Mouse (Mus musculus) liver, adult 2 months (tissue): ENCODE results near the gene Tns4.

Source experiments
- CTCF ChIP-seq: fragments of 200-500 bp; IDR thresholded peaks from 2 replicates; pipeline ENCODE4 v1.5.1; 2011; ENCODE audit warnings: low read depth, low read length, control low read depth
- POLR2A ChIP-seq: fragments of 200-500 bp; IDR thresholded peaks from 2 replicates; pipeline ENCODE4 v1.6.1; 2011; ENCODE audit warnings: low read length, control low read depth; ENCODE audit not compliant: insufficient read depth; ENCODE audit errors: extremely low read depth

DNA sequence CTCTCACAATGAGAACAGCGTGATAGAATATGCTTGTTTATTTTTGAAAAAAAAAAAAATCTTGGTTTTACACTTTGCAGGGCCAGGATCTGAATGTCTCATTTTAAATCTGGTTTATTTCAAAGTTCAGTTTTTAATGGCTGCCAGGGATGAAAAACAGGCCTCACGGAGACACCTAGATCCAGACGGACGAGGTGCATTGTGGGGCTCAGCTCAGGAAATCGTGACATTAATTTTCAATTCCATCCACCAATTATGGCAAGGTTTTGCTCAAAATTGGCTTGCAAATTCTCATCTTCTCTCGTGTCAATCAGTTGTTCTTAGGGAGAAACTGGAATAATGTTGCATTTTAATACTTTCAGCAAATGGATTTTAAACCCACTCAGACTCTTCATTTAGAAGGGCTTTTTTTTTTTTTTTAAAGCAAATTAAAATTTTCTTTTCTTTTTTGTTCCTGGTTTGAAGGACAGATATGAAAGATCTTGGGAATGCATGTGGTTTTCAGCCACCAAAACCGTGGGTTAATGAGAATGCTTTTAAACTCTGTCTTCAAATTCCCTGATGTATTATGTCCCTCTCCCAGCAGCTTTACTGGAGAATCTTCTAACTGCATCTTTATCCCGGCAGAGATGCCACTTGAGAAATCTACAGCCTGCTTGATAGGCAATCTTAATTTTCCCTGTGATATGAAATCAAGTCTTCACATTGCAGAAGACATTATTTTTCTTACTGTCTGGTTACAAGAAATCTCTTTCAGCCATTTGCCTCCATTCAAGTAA, 8.1 kb upstream of the Tns4 start:
- no peak for TF ChIP-seq CTCF
- TF ChIP-seq POLR2A = no peak
